Mouse (Mus musculus) kidney, postnatal 0 days (tissue): ENCODE results near the gene Nrp2. TPM values are rescaled to one million over a fixed set of nuclear protein-coding genes. Genes with fewer than 3 reads are reported as not detected.

Source experiments
- ATAC-seq: fragments of 200-750 bp; cut with Nextera tagmentation; replicated peaks from 2 replicates; pipeline ENCODE4 v1.8.0; 2017; ENCODE audit warnings: low read depth, moderate number of reproducible peaks, moderate TSS enrichment, moderate library complexity; ENCODE audit not compliant: low FRiP score
- DNase-seq: peaks from one replicate; pipeline ENCODE4 v3.0.0-alpha.2; 2016; ENCODE audit warnings: low spot score
- H3K27ac ChIP-seq: fragments of 300-500 bp; sonication (generic); 2 replicates; pipeline ENCODE4 v1.5.1; 2014; ENCODE audit warnings: mild to moderate bottlenecking
- H3K27me3 ChIP-seq: fragments of 300-500 bp; sonication (generic); 2 replicates; pipeline ENCODE4 v1.6.1; 2014; ENCODE audit warnings: low read length, mixed read lengths; ENCODE audit not compliant: insufficient read depth
- H3K36me3 ChIP-seq: fragments of 300-500 bp; sonication (generic); 2 replicates; pipeline ENCODE4 v1.6.1; 2014; ENCODE audit warnings: low read length, mixed read lengths; ENCODE audit not compliant: insufficient read depth
- H3K4me1 ChIP-seq: fragments of 300-500 bp; sonication (generic); replicated peaks from 2 replicates; pipeline ENCODE4 v1.6.1; 2014; ENCODE audit warnings: antibody characterized with exemption, low read length, mixed read lengths; ENCODE audit not compliant: insufficient read depth
- H3K4me2 ChIP-seq: fragments of 300-500 bp; sonication (generic); 2 replicates; pipeline ENCODE4 v1.6.1; 2014; ENCODE audit warnings: mild to moderate bottlenecking, low read length, moderate library complexity, mixed read lengths
- H3K4me3 ChIP-seq: fragments of 300-500 bp; sonication (generic); replicated peaks from 2 replicates; pipeline ENCODE4 v1.5.1; 2014; ENCODE audit warnings: low read depth, low read length
- H3K9ac ChIP-seq: fragments of 300-500 bp; sonication (generic); 2 replicates; pipeline ENCODE4 v1.6.1; 2014; ENCODE audit warnings: low read depth, low read length
- H3K9me3 ChIP-seq: fragments of 300-500 bp; sonication (generic); replicated peaks from 2 replicates; pipeline ENCODE4 v1.6.1; 2016; ENCODE audit warnings: low read length, inconsistent platforms, mixed read lengths
- CTCF ChIP-seq: IDR thresholded peaks from 2 replicates; pipeline ENCODE4 v1.5.1; 2016; ENCODE audit warnings: antibody characterized with exemption, low read depth, mild to moderate bottlenecking, moderate library complexity
- WGBS: fragments of 180-500 bp; shearing (Covaris S2); extraction: QIAGEN DNeasy Blood & Tissue Kit; methylation state at CpG from one replicate; pipeline ENCODE4 v1.1.7; 2014; 5-methylcytosine and 5-hydroxymethylcytosine counted together
- polyA plus RNA-seq: library from polyadenylated mRNA; unstranded; fragments of >200 nt; fragmentation: Nextera tagmentation; extraction: Ambion mirVana; gene quantifications from 2 replicates; pipeline ENCODE4 v1.2.1, GENCODE M21; 2015

Gene Nrp2
- polyA plus RNA-seq, 1 experiment from 2014 or later: 5.6 TPM

- no peaks in the 10 kb centered on the region for H3K9me3 ChIP-seq
- no peak overlapping the region for H3K9ac ChIP-seq
- no peak for ATAC-seq
- no peak overlapping the region for H3K4me3 ChIP-seq
- WGBS: 100% methylated on average over 1 of the region's 1 CpGs
- H3K27me3 ChIP-seq: no peaks in the 10 kb centered on the region
- H3K4me2 ChIP-seq: no peak overlapping the region
- no peak overlapping the region for H3K27ac ChIP-seq
- no peaks in the 10 kb centered on the region for H3K4me1 ChIP-seq
- TF ChIP-seq CTCF: no peak
- H3K36me3 ChIP-seq: no peaks in the 10 kb centered on the region
- no peak for DNase-seq
These were observed 110.9 kb downstream of the Nrp2 start for GRCm38 (mm10) chr1:62813938-62814337.

GRCm38 (mm10) chr1:62817566-62817965, 114.5 kb downstream of the Nrp2 start:
- Histone ChIP-seq H3K36me3 (no peaks in the 10 kb centered on the region), H3K27me3 (no peaks in the 10 kb centered on the region), H3K4me1 (no peaks in the 10 kb centered on the region), H3K27ac (no peak overlapping the region), H3K9ac (no peak overlapping the region), H3K4me3 (no peak overlapping the region), H3K4me2 (no peak overlapping the region), H3K9me3 (no peaks in the 10 kb centered on the region)
- TF ChIP-seq CTCF: no peak
- DNase-seq (no peak), ATAC-seq (no peak)
- WGBS: 82% methylated on average over 7 of the region's 7 CpGs

- Histone ChIP-seq H3K9ac (no peak overlapping the region), H3K27me3 (no peaks in the 10 kb centered on the region), H3K27ac (no peak overlapping the region), H3K4me2 (no peak overlapping the region), H3K9me3 (no peaks in the 10 kb centered on the region), H3K4me1 (no peaks in the 10 kb centered on the region), H3K4me3 (no peak overlapping the region), H3K36me3 (no peaks in the 10 kb centered on the region)
- 83% methylated on average over 3 of the region's 3 CpGs for WGBS
- no peak for DNase-seq
- ATAC-seq: no peak
- TF ChIP-seq CTCF: peak; percentile 65
These were observed 117.1 kb downstream of the Nrp2 start for GRCm38 (mm10) chr1:62820170-62820569.

GRCm38 (mm10) chr1:62821509-62822398, 118.7 kb downstream of the Nrp2 start:
- 23% methylated on average over 10 of the region's 10 CpGs for WGBS

GRCm38 (mm10) chr1:62823549-62824195, 120.6 kb downstream of the Nrp2 start:
- no peak overlapping the region for H3K4me3 ChIP-seq
- ATAC-seq: no peak
- H3K27ac ChIP-seq: no peak overlapping the region
- H3K4me2 ChIP-seq: no peak overlapping the region
- 62% methylated on average over 6 of the region's 6 CpGs for WGBS
- H3K9ac ChIP-seq: no peak overlapping the region
- no peaks in the 10 kb centered on the region for H3K36me3 ChIP-seq
- H3K4me1 ChIP-seq: 0 out of 2 replicates have a peak, but pooled peaks cover 4% of the 10 kb centered on the region
- no peaks in the 10 kb centered on the region for H3K27me3 ChIP-seq
- H3K9me3 ChIP-seq: no peaks in the 10 kb centered on the region
- TF ChIP-seq CTCF: no peak
- no peak for DNase-seq

More at GRCm38 (mm10) chr1:62821509-62822398, 118.7 kb downstream of the Nrp2 start:
- no peaks in the 10 kb centered on the region for H3K4me1 ChIP-seq
- no peak overlapping the region for H3K9ac ChIP-seq
- DNase-seq: peak; percentile 85
- H3K9me3 ChIP-seq: no peaks in the 10 kb centered on the region
- H3K4me2 ChIP-seq: no peak overlapping the region
- no peaks in the 10 kb centered on the region for H3K27me3 ChIP-seq
- no peaks in the 10 kb centered on the region for H3K36me3 ChIP-seq
- H3K27ac ChIP-seq: peak overlapping the region; percentile 69
- ATAC-seq: peak; percentile 61; the same call in 1 of the 2 replicates
- no peak overlapping the region for H3K4me3 ChIP-seq
- no peak for TF ChIP-seq CTCF
